Mouse (Mus musculus) lung, postnatal 0 days (tissue): ENCODE measurements around the gene Entpd3.

ENCODE experiments used
- CTCF ChIP-seq: IDR thresholded peaks from 2 replicates; pipeline ENCODE4 v1.5.1; 2016; ENCODE audit warnings: antibody characterized with exemption, mild to moderate bottlenecking
- EP300 ChIP-seq: IDR thresholded peaks from 2 replicates; pipeline ENCODE4 v1.6.1; 2016; ENCODE audit warnings: antibody characterized with exemption, mild to moderate bottlenecking, control low read depth

DNA sequence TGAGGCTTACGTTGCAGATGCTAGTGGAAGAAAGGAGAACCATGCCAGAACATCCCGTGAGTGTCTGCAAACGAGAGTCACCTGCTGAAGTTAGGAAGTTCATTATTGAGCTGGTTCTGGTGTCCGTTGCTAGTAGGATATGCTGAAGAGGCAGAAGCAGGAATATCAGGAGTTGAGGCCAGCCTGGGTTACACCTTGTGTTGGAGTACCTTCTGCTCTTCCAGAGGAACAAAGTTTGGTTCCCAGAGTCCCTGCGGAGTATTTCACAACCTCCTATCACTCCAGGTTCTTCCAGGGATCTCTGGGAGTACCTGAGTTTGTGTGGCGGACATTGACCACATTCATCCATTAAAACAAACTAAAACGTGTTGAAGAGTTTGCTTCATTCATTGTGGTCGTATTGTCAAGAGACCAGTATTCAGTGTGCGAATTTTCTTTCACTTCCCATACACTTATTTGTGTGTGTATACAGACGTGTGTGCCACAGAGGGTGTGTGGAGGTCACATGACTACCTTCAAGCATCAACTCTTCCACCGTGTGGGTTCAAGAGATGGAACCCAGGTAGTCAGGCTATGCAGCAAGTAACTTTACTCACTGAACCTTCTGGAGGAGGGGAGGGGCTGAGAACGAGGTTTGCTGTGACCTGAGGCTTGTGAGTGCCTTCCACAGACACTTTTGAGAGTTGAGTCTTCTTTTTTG is 38.2 kb downstream of the Entpd3 start:
- TF ChIP-seq CTCF: no peak
- TF ChIP-seq EP300: no peak
